Mouse (Mus musculus): ENCODE measurements around the gene Rbm47. TPM values are rescaled to one million over a fixed set of nuclear protein-coding genes. Genes with fewer than 3 reads are reported as not detected.

Gene Rbm47
- polyA plus RNA-seq, 1 experiment, result 0.05 TPM

GRCm38 (mm10) chr5:66101577-66101976 lies 71.3 kb downstream of the Rbm47 start:
- Histone ChIP-seq H3K4me1 (ENCODE audit: control insufficient read depth) (no peaks in the 10 kb centered on the region), H3K36me3 (ENCODE audit: control insufficient read depth) (no peaks in the 10 kb centered on the region), H3K27me3 (ENCODE audit: control insufficient read depth) (no peaks in the 10 kb centered on the region), H3K4me3 (replicated peaks) (no peak overlapping the region), H3K9me3 (ENCODE audit: control insufficient read depth, low read length) (no peaks in the 10 kb centered on the region)
- TF ChIP-seq GATA1 (IDR thresholded peaks at IDR 0.05; ENCODE audit: low read length) (no peak), TAL1 (IDR thresholded peaks at IDR 0.05; ENCODE audit: low read length) (no peak)

GRCm38 (mm10) chr5:66100322-66100721 lies 72.6 kb downstream of the Rbm47 start:
- no peaks in the 10 kb centered on the region for H3K9me3 ChIP-seq (ENCODE audit: control insufficient read depth, low read length)
- no peaks in the 10 kb centered on the region for H3K27me3 ChIP-seq (ENCODE audit: control insufficient read depth)
- H3K36me3 ChIP-seq (ENCODE audit: control insufficient read depth), result no peaks in the 10 kb centered on the region
- no peak overlapping the region for H3K4me3 ChIP-seq (replicated peaks)
- H3K4me1 ChIP-seq (ENCODE audit: control insufficient read depth), result no peaks in the 10 kb centered on the region
- no peak for TF ChIP-seq TAL1 (IDR thresholded peaks at IDR 0.05; ENCODE audit: low read length)
- TF ChIP-seq GATA1 (IDR thresholded peaks at IDR 0.05; ENCODE audit: low read length), result no peak

- Histone ChIP-seq H3K4me1 (ENCODE audit: control insufficient read depth) (no peaks in the 10 kb centered on the region), H3K27me3 (ENCODE audit: control insufficient read depth) (no peaks in the 10 kb centered on the region), H3K4me3 (replicated peaks) (no peak overlapping the region), H3K9me3 (ENCODE audit: control insufficient read depth, low read length) (no peaks in the 10 kb centered on the region), H3K36me3 (ENCODE audit: control insufficient read depth) (no peaks in the 10 kb centered on the region; the same call in 1 of the 2 replicates)
- TF ChIP-seq GATA1 (IDR thresholded peaks at IDR 0.05; ENCODE audit: low read length), result no peak
- no peak for TF ChIP-seq TAL1 (IDR thresholded peaks at IDR 0.05; ENCODE audit: low read length)
Observed at GRCm38 (mm10) chr5:66098094-66098871, 74.6 kb downstream of the Rbm47 start.

DNA sequence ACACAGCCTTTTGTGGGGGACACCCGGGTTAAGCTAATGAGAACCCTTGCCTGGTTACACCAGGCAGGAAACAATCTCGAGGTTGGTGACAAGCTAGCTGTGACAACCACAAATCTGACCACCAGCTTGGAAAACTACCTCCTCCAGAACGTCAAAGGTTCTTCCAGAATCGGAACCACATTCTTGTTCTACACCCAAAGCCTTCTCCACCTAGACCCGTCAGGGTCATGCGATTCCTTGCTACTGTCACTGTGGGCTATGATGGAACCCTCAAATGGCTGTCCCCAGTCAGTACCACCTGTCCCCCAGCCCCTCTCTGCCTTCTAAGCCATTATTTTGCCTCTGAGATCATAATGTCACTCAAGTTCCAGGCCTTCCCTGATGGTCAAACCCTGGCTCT lies 76.8 kb downstream of the Rbm47 start:
- Histone ChIP-seq H3K9me3 (ENCODE audit: control insufficient read depth, low read length) (no peaks in the 10 kb centered on the region), H3K4me3 (replicated peaks) (no peak overlapping the region), H3K27me3 (ENCODE audit: control insufficient read depth) (no peaks in the 10 kb centered on the region), H3K4me1 (ENCODE audit: control insufficient read depth) (no peaks in the 10 kb centered on the region), H3K36me3 (ENCODE audit: control insufficient read depth) (no peaks in the 10 kb centered on the region; the same call in 1 of the 2 replicates)
- TF ChIP-seq TAL1 (IDR thresholded peaks at IDR 0.05; ENCODE audit: low read length) (no peak), GATA1 (IDR thresholded peaks at IDR 0.05; ENCODE audit: low read length) (no peak)

DNA sequence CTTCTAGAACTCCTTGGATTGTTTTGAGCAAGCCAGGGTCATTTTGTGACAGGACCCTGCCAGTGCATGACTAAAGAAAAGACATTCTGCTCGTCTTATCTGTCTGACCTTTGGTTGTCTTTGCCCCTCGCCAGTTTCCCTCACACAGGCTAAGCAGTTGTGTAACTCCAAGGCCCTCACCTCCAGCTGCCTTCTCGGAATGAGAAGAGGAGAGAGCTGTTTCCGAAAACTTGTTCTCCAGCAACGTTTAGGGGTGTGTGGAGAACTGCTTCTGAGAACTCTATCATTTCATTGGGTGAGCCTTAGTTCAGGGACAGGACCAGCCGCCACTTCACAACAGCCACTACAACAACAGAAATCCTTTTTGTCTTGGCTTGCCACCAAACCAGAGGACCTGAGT lies 77.8 kb downstream of the Rbm47 start:
- TF ChIP-seq GATA1 (IDR thresholded peaks at IDR 0.05; ENCODE audit: low read length) (no peak), TAL1 (IDR thresholded peaks at IDR 0.05; ENCODE audit: low read length) (no peak)
- Histone ChIP-seq H3K4me1 (ENCODE audit: control insufficient read depth) (no peaks in the 10 kb centered on the region), H3K4me3 (replicated peaks) (no peak overlapping the region), H3K27me3 (ENCODE audit: control insufficient read depth) (no peaks in the 10 kb centered on the region), H3K9me3 (ENCODE audit: control insufficient read depth, low read length) (no peaks in the 10 kb centered on the region), H3K36me3 (ENCODE audit: control insufficient read depth) (no peaks in the 10 kb centered on the region; the same call in 1 of the 2 replicates)

GRCm38 (mm10) chr5:66090037-66090436 lies 82.9 kb downstream of the Rbm47 start:
- Histone ChIP-seq H3K36me3 (ENCODE audit: control insufficient read depth) (no peaks in the 10 kb centered on the region; the same call in 1 of the 2 replicates), H3K4me1 (ENCODE audit: control insufficient read depth) (no peaks in the 10 kb centered on the region; the same call in 1 of the 2 replicates), H3K27me3 (ENCODE audit: control insufficient read depth) (no peaks in the 10 kb centered on the region), H3K9me3 (ENCODE audit: control insufficient read depth, low read length) (no peaks in the 10 kb centered on the region), H3K4me3 (replicated peaks) (no peak overlapping the region)
- TF ChIP-seq TAL1 (IDR thresholded peaks at IDR 0.05; ENCODE audit: low read length) (no peak), GATA1 (IDR thresholded peaks at IDR 0.05; ENCODE audit: low read length) (no peak)

DNA sequence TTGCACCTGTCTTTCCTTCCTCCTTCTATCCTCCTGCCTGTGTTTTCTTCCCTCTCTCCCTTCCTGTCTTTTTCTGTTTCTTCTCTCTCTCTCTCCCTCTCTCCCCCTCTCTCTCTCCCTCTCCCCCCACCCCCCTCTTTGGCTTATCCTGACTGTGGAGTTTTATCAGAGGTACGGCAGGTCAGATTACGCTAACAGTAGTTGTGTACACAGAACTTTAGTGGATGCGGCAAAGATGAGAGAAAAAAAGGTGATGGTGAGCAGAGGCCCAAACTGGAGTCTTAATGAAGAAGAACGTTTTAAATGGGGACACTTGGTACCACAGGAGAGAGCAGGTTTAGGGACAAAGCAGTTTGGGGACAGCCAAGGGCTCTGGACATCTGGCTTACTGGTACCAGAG lies 83.3 kb downstream of the Rbm47 start:
- no peak overlapping the region for H3K4me3 ChIP-seq (replicated peaks)
- H3K36me3 ChIP-seq (ENCODE audit: control insufficient read depth), result no peaks in the 10 kb centered on the region; the same call in 1 of the 2 replicates
- no peaks in the 10 kb centered on the region for H3K27me3 ChIP-seq (ENCODE audit: control insufficient read depth)
- H3K4me1 ChIP-seq (ENCODE audit: control insufficient read depth), result no peaks in the 10 kb centered on the region; the same call in 1 of the 2 replicates
- no peaks in the 10 kb centered on the region for H3K9me3 ChIP-seq (ENCODE audit: control insufficient read depth, low read length)
- TF ChIP-seq TAL1 (IDR thresholded peaks at IDR 0.05; ENCODE audit: low read length) (no peak), GATA1 (IDR thresholded peaks at IDR 0.05; ENCODE audit: low read length) (no peak)

GRCm38 (mm10) chr5:66088902-66089295 lies 84.0 kb downstream of the Rbm47 start:
- no peak for TF ChIP-seq GATA1 (IDR thresholded peaks at IDR 0.05; ENCODE audit: low read length)
- TF ChIP-seq TAL1 (IDR thresholded peaks at IDR 0.05; ENCODE audit: low read length), result no peak
- no peaks in the 10 kb centered on the region for H3K9me3 ChIP-seq (ENCODE audit: control insufficient read depth, low read length)
- no peak overlapping the region for H3K4me3 ChIP-seq (replicated peaks)
- H3K4me1 ChIP-seq (ENCODE audit: control insufficient read depth), result no peaks in the 10 kb centered on the region; the same call in 1 of the 2 replicates
- H3K36me3 ChIP-seq (ENCODE audit: control insufficient read depth), result no peaks in the 10 kb centered on the region; the same call in 1 of the 2 replicates
- no peaks in the 10 kb centered on the region for H3K27me3 ChIP-seq (ENCODE audit: control insufficient read depth)

GRCm38 (mm10) chr5:66088247-66088901 lies 84.5 kb downstream of the Rbm47 start:
- TF ChIP-seq TAL1 (IDR thresholded peaks at IDR 0.05; ENCODE audit: low read length) (no peak), GATA1 (IDR thresholded peaks at IDR 0.05; ENCODE audit: low read length) (no peak)
- Histone ChIP-seq H3K36me3 (ENCODE audit: control insufficient read depth) (no peaks in the 10 kb centered on the region), H3K9me3 (ENCODE audit: control insufficient read depth, low read length) (no peaks in the 10 kb centered on the region), H3K4me1 (ENCODE audit: control insufficient read depth) (no peaks in the 10 kb centered on the region; the same call in 1 of the 2 replicates), H3K27me3 (ENCODE audit: control insufficient read depth) (no peaks in the 10 kb centered on the region), H3K4me3 (replicated peaks) (no peak overlapping the region)
